Mouse (Mus musculus) G1E (cell line): ENCODE measurements around the gene Als2cr12. TPM values are rescaled to one million over a fixed set of nuclear protein-coding genes. Genes with fewer than 3 reads are reported as not detected.

Experiments used
- ATAC-seq: 2 replicates; pipeline ENCODE4 v1.8.0; 2016; ENCODE audit warnings: mild to moderate bottlenecking; ENCODE audit not compliant: insufficient number of reproducible peaks, poor library complexity, low FRiP score, severe bottlenecking; ENCODE audit errors: extremely low read depth
- DNase-seq: peaks from one replicate; pipeline ENCODE4 v3.0.0; 2012; ENCODE audit warnings: low spot score
- H3K27me3 ChIP-seq: 2 replicates; pipeline ENCODE4 v1.6.1; 2012; ENCODE audit warnings: mild to moderate bottlenecking, low read length, inconsistent platforms; ENCODE audit not compliant: insufficient read depth
- H3K36me3 ChIP-seq: replicated peaks from 2 replicates; pipeline ENCODE3; 2012; ENCODE audit warnings: mild to moderate bottlenecking, inconsistent platforms
- H3K4me1 ChIP-seq: 2 replicates; pipeline ENCODE4 v1.6.1; 2012; ENCODE audit warnings: low read depth, low read length, inconsistent platforms, mixed read lengths; ENCODE audit not compliant: insufficient read depth
- H3K4me3 ChIP-seq: 2 replicates; pipeline ENCODE4 v1.5.1; 2012; ENCODE audit warnings: low read depth, mild to moderate bottlenecking, inconsistent platforms, low read length, moderate library complexity, mixed read lengths
- H3K9me3 ChIP-seq: replicated peaks from 2 replicates; pipeline ENCODE4 v1.6.1; 2012; ENCODE audit warnings: inconsistent platforms
- CTCF ChIP-seq: IDR thresholded peaks from 2 replicates; pipeline ENCODE4 v1.5.1; 2012; ENCODE audit warnings: low read depth, low read length, inconsistent platforms, mixed read lengths
- GATA1 ChIP-seq: IDR thresholded peaks from 2 replicates; pipeline ENCODE4 v1.6.1; 2012; ENCODE audit warnings: borderline replicate concordance, low read length, inconsistent platforms, mixed read lengths
- GATA2 ChIP-seq: IDR thresholded peaks from 2 replicates; pipeline ENCODE4 v1.6.1; 2012; ENCODE audit warnings: low read depth, low read length, inconsistent platforms, borderline replicate concordance
- POLR2AphosphoS5 ChIP-seq: IDR thresholded peaks from 2 replicates; pipeline ENCODE4 v1.6.1; 2012; ENCODE audit warnings: low read depth, low read length, inconsistent platforms; ENCODE audit not compliant: insufficient replicate concordance
- TAL1 ChIP-seq: conservative IDR thresholded peaks from 2 replicates; pipeline ENCODE4 v1.6.1; 2012; ENCODE audit warnings: low read depth, low read length, inconsistent platforms, mixed read lengths
- polyA plus RNA-seq: library from polyadenylated mRNA; stranded (reverse); fragments of >175 nt; gene quantifications from 2 replicates; pipeline ENCODE4 v1.2.3, GENCODE M21; 2012
- total RNA-seq, 2 experiments: library from RNA; stranded (forward) in 1 of 2; stranded (reverse) in 1 of 2; fragments of 200-1000 nt in 1 of 2; fragments of >200 nt in 1 of 2; fragmentation: Nextera tagmentation in 1 of 2; gene quantifications; 2 replicates each; pipeline ENCODE4 v1.2.3; 2014 to 2017

Als2cr12 gene
- total and polyA plus RNA-seq, 3 experiments: 0.22 TPM; not detected in 2

DNA sequence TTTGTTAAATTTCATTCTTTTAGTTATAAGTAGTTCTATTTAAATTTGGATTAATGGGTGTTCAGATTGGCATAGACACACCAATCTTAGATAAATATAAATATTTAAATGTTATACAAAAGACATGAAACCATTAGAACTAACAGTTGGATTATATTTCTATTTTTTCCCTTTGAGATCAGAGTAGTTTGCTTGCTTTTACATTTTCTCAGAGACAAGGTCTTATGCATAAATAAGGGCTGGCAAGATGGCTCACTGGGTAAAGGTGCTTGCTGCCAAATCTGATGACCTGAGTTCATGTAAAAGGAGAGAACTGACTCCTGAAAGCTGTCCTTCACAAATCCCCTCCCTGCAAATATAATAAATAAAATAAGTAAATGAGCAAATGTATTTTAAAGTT lies 29.3 kb upstream of the Als2cr12 start:
- no peak for DNase-seq
- no peaks in the 10 kb centered on the region for H3K27me3 ChIP-seq
- no peak for ATAC-seq
- H3K4me1 ChIP-seq: peaks cover 19% of the 10 kb centered on the region
- no peak overlapping the region for H3K4me3 ChIP-seq
- TF ChIP-seq POLR2AphosphoS5 (no peak), GATA1 (no peak), TAL1 (no peak), CTCF (no peak), GATA2 (no peak)
- peaks cover 78% of the 10 kb centered on the region for H3K36me3 ChIP-seq
- H3K9me3 ChIP-seq: no peaks in the 10 kb centered on the region

DNA sequence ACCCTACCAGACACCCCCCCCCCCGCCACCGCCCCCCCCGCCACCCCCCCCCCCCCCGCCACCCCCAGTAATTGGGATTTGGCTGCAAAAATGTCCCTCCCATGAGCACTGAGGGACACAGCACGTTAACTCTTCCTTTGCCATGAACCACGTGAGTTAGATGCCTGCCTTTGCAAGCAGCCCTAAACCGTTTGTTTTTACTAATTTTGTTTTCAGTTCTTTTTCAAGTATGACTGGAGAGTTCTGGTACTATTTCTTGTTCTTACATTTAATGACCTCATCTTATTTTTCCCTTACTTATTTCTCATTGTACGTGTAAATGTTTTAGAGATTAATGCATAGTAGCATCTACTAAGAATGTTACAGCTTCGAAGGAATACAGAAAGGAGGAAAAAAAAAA lies 28.7 kb upstream of the Als2cr12 start:
- no peak for TF ChIP-seq POLR2AphosphoS5
- TF ChIP-seq CTCF: no peak
- no peak for TF ChIP-seq TAL1
- TF ChIP-seq GATA2: no peak
- TF ChIP-seq GATA1: no peak
- H3K4me3 ChIP-seq: no peak overlapping the region
- H3K4me1 ChIP-seq: peaks cover 25% of the 10 kb centered on the region

DNA sequence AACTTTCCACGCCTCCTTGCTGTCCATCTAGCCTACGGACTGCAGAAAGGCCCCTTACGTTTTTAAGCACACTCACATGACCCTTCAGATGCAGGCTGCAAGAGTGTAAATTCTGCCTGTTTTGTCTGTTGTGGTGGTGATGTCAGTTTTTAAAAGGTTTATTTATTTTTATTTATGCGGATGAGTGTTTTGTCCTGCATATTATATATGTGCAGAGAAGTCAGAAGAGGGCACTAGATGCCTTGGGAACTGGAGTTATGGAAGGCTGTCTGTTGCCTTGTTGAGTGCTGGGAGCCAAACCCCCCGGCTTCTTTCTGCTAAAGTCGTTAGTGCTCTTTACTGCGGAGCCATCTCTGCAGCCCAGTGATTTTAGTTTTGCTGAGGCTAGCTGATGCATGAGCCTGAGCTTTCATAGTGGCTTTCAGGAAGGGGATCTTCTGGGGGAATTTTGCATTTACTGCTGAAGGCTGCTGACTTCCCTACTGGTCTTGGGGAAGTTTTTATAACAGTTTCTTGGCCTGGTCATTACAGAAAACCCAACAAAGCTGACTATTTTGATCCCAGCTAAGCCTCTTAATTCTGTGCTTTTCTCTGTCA lies 28.1 kb upstream of the Als2cr12 start:
- H3K4me3 ChIP-seq: no peak overlapping the region
- H3K36me3 ChIP-seq: peaks cover 79% of the 10 kb centered on the region
- H3K27me3 ChIP-seq: no peaks in the 10 kb centered on the region
- ATAC-seq (no peak), DNase-seq (no peak)
- no peaks in the 10 kb centered on the region for H3K9me3 ChIP-seq
- TF ChIP-seq CTCF (no peak), GATA1 (no peak), TAL1 (no peak), POLR2AphosphoS5 (no peak)
- peaks cover 29% of the 10 kb centered on the region for H3K4me1 ChIP-seq

More for the DNA sequence above, 28.7 kb upstream of the Als2cr12 start:
- no peaks in the 10 kb centered on the region for H3K27me3 ChIP-seq
- ATAC-seq (no peak), DNase-seq (no peak)
- H3K9me3 ChIP-seq: no peaks in the 10 kb centered on the region
- peaks cover 79% of the 10 kb centered on the region for H3K36me3 ChIP-seq

DNA sequence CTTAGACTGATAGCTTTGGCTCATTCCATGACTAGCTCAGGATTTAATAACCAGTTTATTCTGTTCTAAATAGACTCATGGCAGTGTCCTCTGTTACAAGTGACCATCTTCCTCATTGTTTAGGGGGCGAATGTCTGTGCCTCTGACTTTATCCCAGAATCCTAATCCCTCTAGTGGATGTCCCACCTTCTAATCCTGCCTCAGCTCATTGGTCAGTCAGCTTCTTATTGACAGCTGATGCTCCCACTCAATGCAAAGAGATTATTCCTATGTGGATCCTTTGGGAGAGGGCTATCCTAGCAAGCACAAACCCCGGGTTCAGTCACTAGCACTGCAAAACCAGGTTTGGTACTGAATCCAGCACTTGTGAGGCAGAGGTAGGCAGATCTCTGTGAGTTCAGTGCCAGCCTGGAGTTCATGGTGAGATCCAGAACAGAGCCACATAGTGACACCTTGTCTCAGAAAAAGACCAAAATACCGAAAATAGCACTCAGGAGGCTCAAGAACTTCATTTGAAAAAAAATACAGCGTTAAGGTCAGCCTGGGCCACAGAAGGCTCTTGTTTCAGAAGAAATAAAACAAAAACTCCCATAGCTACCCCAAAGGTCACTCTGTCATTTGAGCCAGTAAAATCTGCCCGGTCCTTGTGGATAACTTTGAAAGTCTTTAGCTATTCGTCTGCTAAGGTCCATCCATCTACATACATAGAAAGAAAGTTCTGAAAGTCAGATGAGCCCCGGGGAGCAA lies 27.4 kb upstream of the Als2cr12 start:
- Histone ChIP-seq H3K9me3 (no peaks in the 10 kb centered on the region), H3K36me3 (peaks cover 78% of the 10 kb centered on the region)
- no peak for ATAC-seq

DNA sequence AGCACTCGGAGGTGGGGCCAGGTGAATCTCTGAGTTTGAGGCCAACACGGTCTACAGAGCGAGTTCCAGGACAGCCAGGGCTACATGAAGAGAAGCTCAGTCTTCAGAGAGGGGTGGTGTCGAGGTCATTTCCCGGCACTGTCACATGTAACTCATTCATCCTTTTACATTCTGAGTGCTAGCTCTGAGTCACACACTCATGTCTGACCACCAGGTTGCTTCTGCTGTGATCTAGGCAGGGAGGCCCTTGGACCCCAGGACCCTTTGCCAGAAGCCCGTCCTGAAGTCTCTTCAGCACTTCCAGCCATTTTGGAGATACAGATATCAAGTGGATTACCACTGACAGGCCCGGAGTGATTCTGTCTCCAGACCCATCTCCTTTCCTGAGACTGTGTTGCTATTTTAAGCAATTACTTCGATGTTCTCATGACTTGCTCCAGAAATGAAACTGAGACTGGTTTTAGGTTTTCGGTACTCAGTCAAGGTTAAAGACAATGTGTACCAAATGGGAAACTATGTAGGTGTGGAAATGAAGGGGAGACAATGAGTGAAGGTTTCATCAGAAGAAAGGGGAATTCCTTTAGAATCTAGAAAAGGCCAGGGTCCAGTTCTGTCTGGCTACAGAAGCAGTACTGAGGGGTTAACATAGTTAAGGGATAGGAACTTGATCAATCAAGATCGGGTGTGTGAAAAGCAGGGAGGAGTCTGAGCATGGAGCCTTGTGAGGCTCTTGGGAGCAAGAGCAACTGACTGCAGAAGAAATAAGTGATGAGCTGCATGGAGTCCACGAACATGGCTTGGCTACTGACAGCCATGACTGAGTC lies 26.5 kb upstream of the Als2cr12 start:
- Histone ChIP-seq H3K36me3 (peaks cover 77% of the 10 kb centered on the region), H3K27me3 (no peaks in the 10 kb centered on the region), H3K4me1 (peaks cover 41% of the 10 kb centered on the region), H3K4me3 (no peak overlapping the region), H3K9me3 (no peaks in the 10 kb centered on the region)
- no peak for TF ChIP-seq POLR2AphosphoS5
- TF ChIP-seq GATA2: no peak
- no peak for TF ChIP-seq GATA1
- TF ChIP-seq CTCF: no peak
- no peak for TF ChIP-seq TAL1
- DNase-seq: no peak
- no peak for ATAC-seq

More for the DNA sequence above, 27.4 kb upstream of the Als2cr12 start:
- Histone ChIP-seq H3K4me1 (peaks cover 33% of the 10 kb centered on the region), H3K27me3 (no peaks in the 10 kb centered on the region), H3K4me3 (no peak overlapping the region)
- TF ChIP-seq TAL1: no peak
- no peak for TF ChIP-seq CTCF
- no peak for DNase-seq

DNA sequence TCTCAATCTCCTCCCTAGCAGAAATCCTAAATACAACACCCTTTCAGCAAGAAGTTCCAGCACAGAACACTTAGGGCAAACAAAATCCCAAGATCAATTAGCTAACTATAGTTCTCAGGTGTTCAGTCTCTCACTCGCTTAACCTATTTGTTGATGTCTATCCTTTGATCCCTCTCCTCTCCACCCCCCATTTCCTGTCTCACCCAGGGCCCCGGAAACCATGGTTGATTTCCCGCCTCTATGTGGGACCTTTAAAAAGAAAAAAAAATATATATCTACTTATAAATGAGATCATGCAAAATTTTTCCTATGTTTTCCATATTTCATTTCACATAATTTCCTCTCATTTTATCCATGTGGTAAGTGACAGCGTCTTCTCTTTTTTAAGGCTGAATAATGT lies 25.2 kb upstream of the Als2cr12 start:
- ATAC-seq (no peak), DNase-seq (no peak)
- H3K36me3 ChIP-seq: peaks cover 76% of the 10 kb centered on the region
- no peaks in the 10 kb centered on the region for H3K9me3 ChIP-seq
- TF ChIP-seq POLR2AphosphoS5: no peak
- TF ChIP-seq GATA2: no peak
- no peak for TF ChIP-seq CTCF
- no peak for TF ChIP-seq GATA1
- no peak for TF ChIP-seq TAL1
- H3K27me3 ChIP-seq: no peaks in the 10 kb centered on the region
- peaks cover 51% of the 10 kb centered on the region for H3K4me1 ChIP-seq
- H3K4me3 ChIP-seq: no peak overlapping the region
